Mouse (Mus musculus): Measurements from ENCODE around the gene Sppl2b. TPM values are rescaled to one million over a fixed set of nuclear protein-coding genes. Genes with fewer than 3 reads are reported as not detected.

Sppl2b gene
- polyA plus RNA-seq, 1 experiment from 2014 or later, result 13.4 TPM

DNA sequence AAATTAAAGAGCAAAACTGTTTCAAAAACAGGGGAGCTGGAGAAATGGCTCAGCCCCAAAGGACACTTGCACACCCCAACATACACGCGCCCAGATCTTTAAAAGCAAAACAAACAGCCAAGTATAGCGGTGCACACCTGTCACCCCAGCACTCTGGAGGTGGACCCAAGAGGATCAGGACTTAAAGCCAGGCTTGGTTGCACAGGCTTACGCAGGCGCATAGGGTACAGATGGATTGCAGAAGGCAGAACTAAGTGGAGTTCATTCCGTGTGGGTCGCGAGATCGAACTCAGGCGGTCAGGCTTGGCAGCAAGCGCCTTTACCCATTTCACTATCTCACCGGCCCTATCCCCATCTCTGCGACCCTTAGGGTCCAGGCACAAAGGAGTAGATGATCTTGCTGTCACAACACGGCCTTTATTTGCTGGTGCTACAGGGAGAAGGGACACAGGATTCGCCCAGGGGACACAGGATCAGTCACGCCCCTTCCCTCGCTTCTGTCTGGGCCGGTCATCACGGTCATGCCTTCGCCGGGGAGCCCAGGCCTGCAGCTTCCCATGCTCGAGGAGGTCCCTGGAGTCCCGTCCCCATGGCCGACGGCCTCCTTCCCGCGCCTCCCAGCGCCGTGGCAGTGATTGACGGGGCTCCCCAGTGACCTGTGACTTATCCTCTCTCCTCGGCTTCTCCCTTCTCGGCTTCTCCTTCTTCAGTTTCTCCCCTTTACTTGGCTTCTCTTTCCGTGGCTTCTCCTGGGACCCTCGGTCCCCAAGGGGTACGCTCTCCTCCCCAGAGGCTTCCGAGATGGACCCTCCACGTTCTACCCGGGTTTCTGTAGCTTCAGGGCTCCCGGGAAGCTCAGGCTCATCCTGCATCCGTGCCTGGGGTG lies 46.7 kb upstream of the Sppl2b start:
- no peaks in the 10 kb centered on the region for H3K9me3 ChIP-seq (ENCODE audit: control insufficient read depth)
- H3K4me2 ChIP-seq (replicated peaks; ENCODE audit: low read depth), result peak overlapping the region; percentile 44
- no peak for TF ChIP-seq CTCF (IDR thresholded peaks at IDR 0.05; ENCODE audit: low read depth)
- 29% methylated on average over 40 of the region's 40 CpGs for WGBS
- no peak overlapping the region for H3K4me3 ChIP-seq (ENCODE audit: low read depth, low read length)
- H3K27ac ChIP-seq (ENCODE audit: low read depth, low read length), result no peak overlapping the region
- peaks cover 20% of the 10 kb centered on the region for H3K36me3 ChIP-seq (ENCODE audit: control insufficient read depth, insufficient read depth)
- peaks cover 20% of the 10 kb centered on the region for H3K27me3 ChIP-seq (replicated peaks; ENCODE audit: control insufficient read depth, insufficient read depth, low read length)
- no peak for ATAC-seq
- H3K4me1 ChIP-seq (replicated peaks; ENCODE audit: control insufficient read depth, insufficient read depth, low read length), result 0 out of 2 replicates have a peak, but pooled peaks cover 13% of the 10 kb centered on the region
- 0 out of 2 replicates have a peak overlapping the region, but pooled peaks have one; percentile 17 for H3K9ac ChIP-seq (ENCODE audit: low read depth, low read length)

GRCm38 (mm10) chr10:80808985-80809632 lies 46.0 kb upstream of the Sppl2b start:
- no peak for TF ChIP-seq CTCF (IDR thresholded peaks at IDR 0.05; ENCODE audit: low read depth)
- no peak overlapping the region for H3K27ac ChIP-seq (ENCODE audit: low read depth, low read length)
- peak overlapping the region; percentile 44 for H3K4me2 ChIP-seq (replicated peaks; ENCODE audit: low read depth)
- no peak overlapping the region; the same call in 1 of the 2 replicates for H3K4me3 ChIP-seq (ENCODE audit: low read depth, low read length)
- peaks cover 20% of the 10 kb centered on the region for H3K27me3 ChIP-seq (replicated peaks; ENCODE audit: control insufficient read depth, insufficient read depth, low read length)
- no peak for ATAC-seq
- 0 out of 2 replicates have a peak, but pooled peaks cover 13% of the 10 kb centered on the region for H3K4me1 ChIP-seq (replicated peaks; ENCODE audit: control insufficient read depth, insufficient read depth, low read length)
- H3K36me3 ChIP-seq (ENCODE audit: control insufficient read depth, insufficient read depth), result peaks cover 12% of the 10 kb centered on the region
- H3K9ac ChIP-seq (ENCODE audit: low read depth, low read length), result 0 out of 2 replicates have a peak overlapping the region, but pooled peaks have one; percentile 17
- H3K9me3 ChIP-seq (ENCODE audit: control insufficient read depth), result no peaks in the 10 kb centered on the region
- 18% methylated on average over 18 of the region's 18 CpGs for WGBS

GRCm38 (mm10) chr10:80810084-80810483 lies 45.0 kb upstream of the Sppl2b start:
- Histone ChIP-seq H3K36me3 (ENCODE audit: control insufficient read depth, insufficient read depth) (peaks cover 2% of the 10 kb centered on the region; the same call in 1 of the 2 replicates), H3K27me3 (replicated peaks; ENCODE audit: control insufficient read depth, insufficient read depth, low read length) (peaks cover 20% of the 10 kb centered on the region), H3K4me3 (ENCODE audit: low read depth, low read length) (no peak overlapping the region), H3K4me1 (replicated peaks; ENCODE audit: control insufficient read depth, insufficient read depth, low read length) (0 out of 2 replicates have a peak, but pooled peaks cover 13% of the 10 kb centered on the region), H3K4me2 (replicated peaks; ENCODE audit: low read depth) (peak overlapping the region; percentile 43), H3K27ac (ENCODE audit: low read depth, low read length) (no peak overlapping the region), H3K9me3 (ENCODE audit: control insufficient read depth) (no peaks in the 10 kb centered on the region), H3K9ac (ENCODE audit: low read depth, low read length) (no peak overlapping the region)
- WGBS, result 7% methylated on average over 18 of the region's 20 CpGs
- TF ChIP-seq CTCF (IDR thresholded peaks at IDR 0.05; ENCODE audit: low read depth), result no peak
- ATAC-seq, result no peak

DNA sequence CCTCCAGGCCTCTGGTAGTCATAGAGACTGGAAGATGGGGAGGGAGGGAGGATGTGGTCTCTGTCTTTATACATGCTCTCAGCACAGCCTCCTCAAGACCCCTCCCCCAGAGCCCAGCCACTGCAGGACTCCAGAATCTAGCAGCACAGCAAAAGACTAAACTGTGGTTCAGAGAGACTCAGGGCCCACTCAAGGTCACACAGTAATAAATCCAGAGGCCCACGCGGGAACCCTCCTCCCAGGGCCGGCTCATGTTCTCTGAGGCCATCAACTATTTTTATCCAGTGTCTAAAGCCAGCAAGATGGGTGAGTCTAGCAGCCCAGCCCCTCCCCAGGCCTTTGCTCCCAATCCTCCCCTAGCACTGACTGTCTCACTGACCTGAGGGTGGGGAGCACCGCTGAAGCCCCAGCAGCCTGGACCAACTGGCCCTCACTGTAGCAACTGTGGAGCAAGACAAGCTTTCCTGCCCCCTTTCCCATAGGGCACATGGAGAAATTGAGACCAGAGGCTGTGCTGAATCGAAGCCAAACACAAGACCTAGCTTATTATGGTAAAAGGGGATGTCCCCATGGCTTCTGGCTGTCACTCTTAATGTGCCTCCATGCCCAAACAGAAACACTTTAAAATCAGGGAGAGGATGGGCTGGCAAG lies 42.6 kb upstream of the Sppl2b start:
- H3K4me3 ChIP-seq (ENCODE audit: low read depth, low read length), result no peak overlapping the region
- no peak for ATAC-seq
- H3K9ac ChIP-seq (ENCODE audit: low read depth, low read length), result no peak overlapping the region
- H3K27me3 ChIP-seq (replicated peaks; ENCODE audit: control insufficient read depth, insufficient read depth, low read length), result peaks cover 12% of the 10 kb centered on the region
- no peak overlapping the region for H3K4me2 ChIP-seq (replicated peaks; ENCODE audit: low read depth)
- H3K36me3 ChIP-seq (ENCODE audit: control insufficient read depth, insufficient read depth), result no peaks in the 10 kb centered on the region
- 25% methylated on average over 5 of the region's 5 CpGs for WGBS
- H3K4me1 ChIP-seq (replicated peaks; ENCODE audit: control insufficient read depth, insufficient read depth, low read length), result 0 out of 2 replicates have a peak, but pooled peaks cover 13% of the 10 kb centered on the region
- H3K9me3 ChIP-seq (ENCODE audit: control insufficient read depth), result no peaks in the 10 kb centered on the region
- TF ChIP-seq CTCF (IDR thresholded peaks at IDR 0.05; ENCODE audit: low read depth), result no peak
- no peak overlapping the region for H3K27ac ChIP-seq (ENCODE audit: low read depth, low read length)

DNA sequence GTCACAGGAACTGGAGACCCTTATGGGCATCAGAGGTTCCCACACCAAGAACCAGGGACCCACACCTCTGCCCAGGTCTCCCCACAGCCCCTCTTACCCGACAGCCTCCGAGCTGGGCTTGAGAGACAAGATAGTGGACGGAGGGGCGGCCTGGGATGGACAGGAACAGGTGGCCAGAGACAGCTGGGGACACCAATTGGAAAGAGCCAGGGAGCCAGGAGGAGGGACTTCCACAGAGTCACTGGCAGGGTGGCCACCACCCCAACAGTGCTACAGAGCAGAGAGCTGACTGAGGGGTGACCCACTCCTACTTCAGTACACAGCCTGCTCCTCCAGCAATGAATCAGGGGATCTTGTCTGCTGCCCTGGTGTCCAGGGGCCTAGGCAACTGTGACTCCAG lies 41.7 kb upstream of the Sppl2b start, which contains the start of gene Jsrp1:
Gene Jsrp1 (minus strand): TSS at position 133 of the 400 bp plus-strand sequence.
- Histone ChIP-seq H3K27me3 (replicated peaks; ENCODE audit: control insufficient read depth, insufficient read depth, low read length) (peaks cover 9% of the 10 kb centered on the region), H3K4me2 (replicated peaks; ENCODE audit: low read depth) (no peak within 1 kb of the TSS), H3K4me3 (ENCODE audit: low read depth, low read length) (no peak within 1 kb of the TSS), H3K4me1 (replicated peaks; ENCODE audit: control insufficient read depth, insufficient read depth, low read length) (0 out of 2 replicates have a peak, but pooled peaks cover 11% of the 10 kb centered on the region), H3K27ac (ENCODE audit: low read depth, low read length) (no peak within 1 kb of the TSS), H3K9me3 (ENCODE audit: control insufficient read depth) (no peaks in the 10 kb centered on the region), H3K9ac (ENCODE audit: low read depth, low read length) (no peak within 1 kb of the TSS), H3K36me3 (ENCODE audit: control insufficient read depth, insufficient read depth) (no peaks in the 10 kb centered on the region)
- TF ChIP-seq CTCF (IDR thresholded peaks at IDR 0.05; ENCODE audit: low read depth), result no peak
- no peak for ATAC-seq
- 76% methylated on average over 4 of the region's 4 CpGs for WGBS
